In genomic region chr1:172349504-172349903, GRCm38 (mm10) we compare ENCODE assay signal across 14 mouse cellular contexts. TPM values are rescaled to one million over a fixed set of nuclear protein-coding genes. Genes with fewer than 3 reads are reported as not detected.
DNase-seq lines count a peak whose midpoint lies in the region; ATAC-seq and TF ChIP-seq lines count a peak whose summit lies in the region.
"Had no signal": no experiment of that assay in that cellular context is flagged by ENCODE, and none has a peak within 500 bp of the region (broad histone marks: within the 10 kb centered on the region; RNA-seq: fewer than 3 reads in every experiment).

No protein-coding gene starts in this region.

- no peak overlapping the region for H3K4me3 ChIP-seq in kidney, embryonic 16.5 days (ENCODE audit: low read length)
- no peak overlapping the region for H3K4me3 ChIP-seq in forebrain, embryonic 14.5 days (ENCODE audit: low read depth, low read length)
- H3K4me3 ChIP-seq in hindbrain, postnatal 0 days (ENCODE audit: low read length) = no peak overlapping the region
- no peak overlapping the region for H3K4me3 ChIP-seq in neural tube, embryonic 13.5 days
- H3K4me3 ChIP-seq in intestine, embryonic 15.5 days (replicated peaks) = no peak overlapping the region

- 60% methylated on average over 5 of the region's 5 CpGs for WGBS in kidney, embryonic 16.5 days
- WGBS in forebrain, embryonic 14.5 days = 26% methylated on average over 5 of the region's 5 CpGs
- 29% methylated on average over 5 of the region's 5 CpGs for WGBS in hindbrain, postnatal 0 days
- 31% methylated on average over 5 of the region's 5 CpGs for WGBS in neural tube, embryonic 13.5 days
- 78% methylated on average over 5 of the region's 5 CpGs for WGBS in intestine, embryonic 15.5 days

- H3K27ac ChIP-seq in kidney, embryonic 16.5 days (ENCODE audit: low read length) = peak overlapping the region; percentile 89
- peak overlapping the region; percentile 90 for H3K27ac ChIP-seq in forebrain, embryonic 14.5 days (ENCODE audit: low read depth, low read length)
- peak overlapping the region; percentile 82 for H3K27ac ChIP-seq in hindbrain, postnatal 0 days
- peak overlapping the region; percentile 89 for H3K27ac ChIP-seq in neural tube, embryonic 13.5 days (replicated peaks)
- H3K27ac ChIP-seq in intestine, embryonic 15.5 days = no peak overlapping the region

- no peak for TF ChIP-seq CTCF in hindbrain, postnatal 0 days (IDR thresholded peaks at IDR 0.05; ENCODE audit: low read depth)

- H3K36me3 ChIP-seq in kidney, embryonic 16.5 days (ENCODE audit: insufficient read depth, low read length) = no peaks in the 10 kb centered on the region
- H3K36me3 ChIP-seq in forebrain, embryonic 14.5 days (ENCODE audit: control insufficient read depth, insufficient read depth, low read length) = no peaks in the 10 kb centered on the region
- no peaks in the 10 kb centered on the region for H3K36me3 ChIP-seq in hindbrain, postnatal 0 days (ENCODE audit: insufficient read depth, low read length)
- H3K36me3 ChIP-seq in neural tube, embryonic 13.5 days = no peaks in the 10 kb centered on the region
- H3K36me3 ChIP-seq in intestine, embryonic 15.5 days = no peaks in the 10 kb centered on the region

- peaks cover 11% of the 10 kb centered on the region for H3K27me3 ChIP-seq in kidney, embryonic 16.5 days (ENCODE audit: insufficient read depth, low read length)
- no peaks in the 10 kb centered on the region for H3K27me3 ChIP-seq in forebrain, embryonic 14.5 days (replicated peaks; ENCODE audit: control insufficient read depth, insufficient read depth, low read length)
- no peaks in the 10 kb centered on the region for H3K27me3 ChIP-seq in hindbrain, postnatal 0 days (ENCODE audit: insufficient read depth, low read length)
- no peaks in the 10 kb centered on the region for H3K27me3 ChIP-seq in neural tube, embryonic 13.5 days
- H3K27me3 ChIP-seq in intestine, embryonic 15.5 days (replicated peaks) = peaks cover 11% of the 10 kb centered on the region

- no peak overlapping the region for H3K4me2 ChIP-seq in kidney, embryonic 16.5 days (replicated peaks; ENCODE audit: low read depth, low read length)
- H3K4me2 ChIP-seq in forebrain, embryonic 14.5 days (ENCODE audit: low read length) = peak overlapping the region; percentile 12; the same call in 1 of the 2 replicates
- H3K4me2 ChIP-seq in hindbrain, postnatal 0 days (ENCODE audit: low read depth, low read length) = no peak overlapping the region
- 0 out of 2 replicates have a peak overlapping the region, but pooled peaks have one; percentile 35 for H3K4me2 ChIP-seq in neural tube, embryonic 13.5 days
- H3K4me2 ChIP-seq in intestine, embryonic 15.5 days (replicated peaks) = no peak overlapping the region
- H3K4me2 ChIP-seq: lung, embryonic 14.5 days had no signal

- DNase-seq in kidney, postnatal 25 days = no peak
- DNase-seq in forebrain, embryonic 14.5 days (ENCODE audit: low spot score) = no peak
- no peak for DNase-seq in hindbrain, postnatal 0 days (ENCODE audit: low spot score)
- DNase-seq in frontal cortex, postnatal 36 days (ENCODE audit: low spot score in 2 of 2) = no peak
- DNase-seq in left cerebral cortex, adult 9 months (ENCODE audit: low spot score in 2 of 2) = no peak
- DNase-seq: heart, postnatal 10 days; kidney, adult 18-20 months; lung, embryonic 14.5 days; thymus, postnatal 14 days had no signal

- no peaks in the 10 kb centered on the region for H3K9me3 ChIP-seq in kidney, embryonic 16.5 days (ENCODE audit: low read length)
- no peaks in the 10 kb centered on the region for H3K9me3 ChIP-seq in forebrain, embryonic 14.5 days (replicated peaks; ENCODE audit: control insufficient read depth, low read length)
- H3K9me3 ChIP-seq in hindbrain, postnatal 0 days (ENCODE audit: low read length) = no peaks in the 10 kb centered on the region
- H3K9me3 ChIP-seq in neural tube, embryonic 13.5 days = no peaks in the 10 kb centered on the region
- H3K9me3 ChIP-seq in intestine, embryonic 15.5 days = no peaks in the 10 kb centered on the region

- peak overlapping the region; percentile 40 for H3K9ac ChIP-seq in kidney, embryonic 16.5 days (replicated peaks; ENCODE audit: low read length)
- H3K9ac ChIP-seq in forebrain, embryonic 14.5 days (ENCODE audit: low read length) = peak overlapping the region; percentile 49
- no peak overlapping the region for H3K9ac ChIP-seq in hindbrain, postnatal 0 days (replicated peaks; ENCODE audit: low read length)
- H3K9ac ChIP-seq in neural tube, embryonic 13.5 days = peak overlapping the region; percentile 49; the same call in 1 of the 2 replicates
- H3K9ac ChIP-seq in intestine, embryonic 15.5 days = no peak overlapping the region
- H3K9ac ChIP-seq: lung, embryonic 14.5 days had no signal

- ATAC-seq in kidney, embryonic 16.5 days (ENCODE audit: low FRiP score, low TSS enrichment) = no peak
- ATAC-seq in forebrain, embryonic 14.5 days = peak; percentile 27
- ATAC-seq in hindbrain, postnatal 0 days = peak; percentile 22; the same call in 1 of the 2 replicates
- peak; percentile 21; the same call in 1 of the 2 replicates for ATAC-seq in neural tube, embryonic 13.5 days (ENCODE audit: low read depth)
- no peak for ATAC-seq in intestine, embryonic 15.5 days

- peaks cover 25% of the 10 kb centered on the region for H3K4me1 ChIP-seq in kidney, embryonic 16.5 days (ENCODE audit: insufficient read depth, low read length)
- peaks cover 27% of the 10 kb centered on the region for H3K4me1 ChIP-seq in forebrain, embryonic 14.5 days (ENCODE audit: control insufficient read depth, insufficient read depth, low read length)
- peaks cover 9% of the 10 kb centered on the region for H3K4me1 ChIP-seq in hindbrain, postnatal 0 days (ENCODE audit: insufficient read depth, low read length)
- H3K4me1 ChIP-seq in neural tube, embryonic 13.5 days (replicated peaks) = peaks cover 47% of the 10 kb centered on the region
- no peaks in the 10 kb centered on the region for H3K4me1 ChIP-seq in intestine, embryonic 15.5 days (replicated peaks)

RNA-seq across cellular contexts. Expression of gene Kcnj10, which starts 8.5 kb away (rescaled TPM):
- polyA plus RNA-seq in kidney, embryonic 16.5 days (2015; fragmentation: Nextera tagmentation; extraction: Ambion mirVana) = 1.2 and 1.6 TPM in 2 replicates
- polyA plus RNA-seq in forebrain, embryonic 14.5 days (2014; fragmentation: Nextera tagmentation; extraction: Ambion mirVana) = 1.5 and 1.6 TPM in 2 replicates
- total RNA-seq in hindbrain, postnatal 0 days (2014; rRNA removed) = 8.6 and 10.0 TPM in 2 replicates
- 5.4 and 5.6 TPM in 2 replicates for polyA plus RNA-seq in hindbrain, postnatal 0 days (2015; fragmentation: Nextera tagmentation; extraction: Ambion mirVana)
- 1.9 and 2.0 TPM in 2 replicates for polyA plus RNA-seq in neural tube, embryonic 13.5 days (2015; fragmentation: Nextera tagmentation; extraction: Ambion mirVana)
- polyA plus RNA-seq in intestine, embryonic 15.5 days (2015; fragmentation: Nextera tagmentation; extraction: Ambion mirVana) = 0.08 TPM in 2 replicates

RNA-seq across cellular contexts. Expression of gene Kcnj9, which starts 20.4 kb away (rescaled TPM):
- polyA plus RNA-seq in kidney, embryonic 16.5 days (2015; fragmentation: Nextera tagmentation; extraction: Ambion mirVana) = not detected in 2 replicates
- polyA plus RNA-seq in forebrain, embryonic 14.5 days (2014; fragmentation: Nextera tagmentation; extraction: Ambion mirVana) = 1.3 and 1.5 TPM in 2 replicates
- total RNA-seq in hindbrain, postnatal 0 days (2014; rRNA removed) = 8.0 and 9.8 TPM in 2 replicates
- 3.6 and 4.2 TPM in 2 replicates for polyA plus RNA-seq in hindbrain, postnatal 0 days (2015; fragmentation: Nextera tagmentation; extraction: Ambion mirVana)
- polyA plus RNA-seq in neural tube, embryonic 13.5 days (2015; fragmentation: Nextera tagmentation; extraction: Ambion mirVana) = 1.5 and 2.1 TPM in 2 replicates
- polyA plus RNA-seq in intestine, embryonic 15.5 days (2015; fragmentation: Nextera tagmentation; extraction: Ambion mirVana) = 0.08 TPM in 1 of 2 replicates, not detected in the other
- total RNA-seq: granulocyte monocyte progenitor cell, adult 5-6 weeks; heart, postnatal 10 days; megakaryocyte progenitor cell, adult 5-6 weeks had no signal

RNA-seq across cellular contexts. Expression of gene Pigm, which starts 26.8 kb away (rescaled TPM):
- polyA plus RNA-seq in kidney, embryonic 16.5 days (2015; fragmentation: Nextera tagmentation; extraction: Ambion mirVana) = 7.3 and 7.8 TPM in 2 replicates
- polyA plus RNA-seq in forebrain, embryonic 14.5 days (2014; fragmentation: Nextera tagmentation; extraction: Ambion mirVana) = 4.8 and 5.1 TPM in 2 replicates
- total RNA-seq in hindbrain, postnatal 0 days (2014; rRNA removed) = 12.2 and 14.7 TPM in 2 replicates
- polyA plus RNA-seq in hindbrain, postnatal 0 days (2015; fragmentation: Nextera tagmentation; extraction: Ambion mirVana) = 2.7 and 3.0 TPM in 2 replicates
- polyA plus RNA-seq in neural tube, embryonic 13.5 days (2015; fragmentation: Nextera tagmentation; extraction: Ambion mirVana) = 5.1 and 5.7 TPM in 2 replicates
- polyA plus RNA-seq in intestine, embryonic 15.5 days (2015; fragmentation: Nextera tagmentation; extraction: Ambion mirVana) = 6.3 and 6.4 TPM in 2 replicates

RNA-seq across cellular contexts. Expression of gene Atp1a2, which starts 51.6 kb away (rescaled TPM):
- 1.7 and 2.4 TPM in 2 replicates for polyA plus RNA-seq in kidney, embryonic 16.5 days (2015; fragmentation: Nextera tagmentation; extraction: Ambion mirVana)
- polyA plus RNA-seq in forebrain, embryonic 14.5 days (2014; fragmentation: Nextera tagmentation; extraction: Ambion mirVana) = 12.9 and 19.8 TPM in 2 replicates
- 546 and 572 TPM in 2 replicates for total RNA-seq in hindbrain, postnatal 0 days (2014; rRNA removed)
- 119 and 123 TPM in 2 replicates for polyA plus RNA-seq in hindbrain, postnatal 0 days (2015; fragmentation: Nextera tagmentation; extraction: Ambion mirVana)
- 38.6 and 40.0 TPM in 2 replicates for polyA plus RNA-seq in neural tube, embryonic 13.5 days (2015; fragmentation: Nextera tagmentation; extraction: Ambion mirVana)
- 3.3 TPM in 2 replicates for polyA plus RNA-seq in intestine, embryonic 15.5 days (2015; fragmentation: Nextera tagmentation; extraction: Ambion mirVana)
- total RNA-seq: granulocyte monocyte progenitor cell, adult 5-6 weeks; megakaryocyte progenitor cell, adult 5-6 weeks had no signal

Comparison
In these comparisons a context has a peak if more than half of its experiments do, and no peak if none do; other contexts are left out.
1. ATAC-seq: peak in forebrain, embryonic 14.5 days (single experiment), hindbrain, postnatal 0 days (single experiment) and neural tube, embryonic 13.5 days (single experiment); none in kidney, embryonic 16.5 days (single experiment) and intestine, embryonic 15.5 days (single experiment).
2. H3K4me2 ChIP-seq: peak in forebrain, embryonic 14.5 days (single experiment) and neural tube, embryonic 13.5 days (single experiment); none in kidney, embryonic 16.5 days (single experiment), hindbrain, postnatal 0 days (single experiment) and intestine, embryonic 15.5 days (single experiment).
3. H3K9ac ChIP-seq: peak in kidney, embryonic 16.5 days (single experiment), forebrain, embryonic 14.5 days (single experiment) and neural tube, embryonic 13.5 days (single experiment); none in hindbrain, postnatal 0 days (single experiment) and intestine, embryonic 15.5 days (single experiment).